Mouse (Mus musculus) limb, embryonic 12.5 days (tissue): ENCODE results near the gene Kifc1. TPM values are rescaled to one million over a fixed set of nuclear protein-coding genes. Genes with fewer than 3 reads are reported as not detected.
"Not testable (repeated sequence)": the region's sequence is repeated elsewhere in the genome, so short reads cannot be mapped to it uniquely, and the experiment has no call there.

ENCODE experiments used
- ATAC-seq: fragments of 200-750 bp; cut with Nextera tagmentation; 2 replicates; pipeline ENCODE4 v1.8.0; 2017; ENCODE audit warnings: low read depth, moderate TSS enrichment; ENCODE audit not compliant: insufficient number of reproducible peaks, insufficient read depth, low FRiP score, low TSS enrichment
- H3K27ac ChIP-seq: fragments of 300-500 bp; sonication (generic); 2 replicates; pipeline ENCODE4 v1.5.1; 2016; ENCODE audit warnings: mild to moderate bottlenecking, moderate library complexity
- H3K27me3 ChIP-seq: fragments of 300-500 bp; sonication (generic); 2 replicates; pipeline ENCODE4 v1.6.1; 2016; ENCODE audit warnings: mild to moderate bottlenecking, moderate library complexity
- H3K36me3 ChIP-seq: fragments of 300-500 bp; sonication (generic); 2 replicates; pipeline ENCODE4 v1.6.1; 2016; ENCODE audit warnings: mild to moderate bottlenecking, moderate library complexity
- H3K4me1 ChIP-seq: fragments of 300-500 bp; sonication (generic); replicated peaks from 2 replicates; pipeline ENCODE4 v1.6.1; 2016
- H3K4me2 ChIP-seq: fragments of 300-500 bp; sonication (generic); 2 replicates; pipeline ENCODE4 v1.6.1; 2016; ENCODE audit warnings: mild to moderate bottlenecking, moderate library complexity
- H3K4me3 ChIP-seq: fragments of 300-500 bp; sonication (generic); replicated peaks from 2 replicates; pipeline ENCODE4 v1.5.1; 2016; ENCODE audit warnings: mild to moderate bottlenecking
- H3K9ac ChIP-seq: fragments of 300-500 bp; sonication (generic); replicated peaks from 2 replicates; pipeline ENCODE4 v1.6.1; 2016; ENCODE audit warnings: mild to moderate bottlenecking, moderate library complexity
- H3K9me3 ChIP-seq: fragments of 300-500 bp; sonication (generic); 2 replicates; pipeline ENCODE4 v1.6.1; 2016; ENCODE audit warnings: mild to moderate bottlenecking, moderate library complexity
- WGBS: fragments of 180-500 bp; shearing (Covaris S2); methylation state at CpG from one replicate; pipeline ENCODE4 v1.1.7; 2016; 5-methylcytosine and 5-hydroxymethylcytosine counted together
- polyA plus RNA-seq: library from polyadenylated mRNA; unstranded; fragments of >200 nt; fragmentation: Nextera tagmentation; extraction: Ambion mirVana; gene quantifications from 2 replicates; pipeline ENCODE4 v1.2.1, GENCODE M21; 2016

Gene Kifc1
- polyA plus RNA-seq, 1 experiment from 2014 or later, result 7.6 TPM

DNA sequence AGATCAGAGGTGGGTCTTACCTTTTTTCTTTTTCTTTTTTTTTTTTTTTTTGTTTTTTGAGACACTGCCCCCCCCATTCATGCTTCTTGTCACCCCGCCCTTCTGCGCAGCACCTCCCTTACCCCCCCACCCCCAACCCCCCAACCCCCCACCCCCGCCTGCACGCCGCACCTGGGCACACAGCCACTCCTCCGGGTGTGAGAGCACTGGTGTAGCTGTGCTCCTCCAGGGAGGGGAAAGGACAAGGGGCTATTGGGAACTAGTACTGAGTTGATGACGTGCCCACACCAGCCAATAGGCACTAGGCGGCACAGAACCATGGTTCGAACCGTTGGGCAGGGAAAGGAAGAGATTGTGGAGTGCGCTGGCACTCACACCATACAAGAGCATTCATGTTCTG lies 16.1 kb downstream of the Kifc1 start:
- 82% methylated on average over 11 of the region's 11 CpGs for WGBS

DNA sequence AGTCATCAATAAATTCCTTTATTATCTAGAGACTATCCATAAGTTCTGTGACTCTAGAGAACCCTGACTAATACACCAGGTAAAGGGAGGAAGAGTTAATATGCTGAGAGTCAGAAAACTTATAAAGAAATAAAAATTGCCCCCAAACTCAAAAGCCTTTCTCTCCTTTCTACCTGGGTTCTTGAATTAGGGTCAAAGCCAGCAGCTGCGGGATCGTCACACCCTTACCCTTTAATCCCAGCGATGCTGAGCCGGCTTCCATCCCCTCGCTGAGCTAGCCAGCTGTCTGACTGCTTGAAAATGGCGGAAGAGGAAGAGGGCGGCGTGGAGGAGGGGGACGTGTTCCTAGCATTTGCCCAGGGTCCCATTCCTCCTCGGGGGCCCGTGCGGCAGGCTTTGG lies 16.9 kb downstream of the Kifc1 start, which contains the start of gene Gm7029:
Gene Gm7029, plus strand, starts transcription at position 301 of the 400 bp plus-strand sequence.
- H3K27me3 ChIP-seq, H3K4me3 ChIP-seq, H3K4me1 ChIP-seq, ATAC-seq, H3K27ac ChIP-seq, H3K4me2 ChIP-seq, H3K9me3 ChIP-seq, H3K9ac ChIP-seq: not testable (repeated sequence)
- 60% methylated on average over 2 of the region's 12 CpGs for WGBS
- peaks cover 29% of the 10 kb centered on the region for H3K36me3 ChIP-seq

More for the DNA sequence above, 16.1 kb downstream of the Kifc1 start:
- no peak overlapping the region for H3K9ac ChIP-seq
- H3K27me3 ChIP-seq, result no peaks in the 10 kb centered on the region
- no peaks in the 10 kb centered on the region for H3K4me1 ChIP-seq
- H3K4me2 ChIP-seq, result no peak overlapping the region
- H3K27ac ChIP-seq, result no peak overlapping the region
- no peak overlapping the region for H3K4me3 ChIP-seq
- H3K36me3 ChIP-seq, result peaks cover 36% of the 10 kb centered on the region
- no peak for ATAC-seq
- no peaks in the 10 kb centered on the region for H3K9me3 ChIP-seq

DNA sequence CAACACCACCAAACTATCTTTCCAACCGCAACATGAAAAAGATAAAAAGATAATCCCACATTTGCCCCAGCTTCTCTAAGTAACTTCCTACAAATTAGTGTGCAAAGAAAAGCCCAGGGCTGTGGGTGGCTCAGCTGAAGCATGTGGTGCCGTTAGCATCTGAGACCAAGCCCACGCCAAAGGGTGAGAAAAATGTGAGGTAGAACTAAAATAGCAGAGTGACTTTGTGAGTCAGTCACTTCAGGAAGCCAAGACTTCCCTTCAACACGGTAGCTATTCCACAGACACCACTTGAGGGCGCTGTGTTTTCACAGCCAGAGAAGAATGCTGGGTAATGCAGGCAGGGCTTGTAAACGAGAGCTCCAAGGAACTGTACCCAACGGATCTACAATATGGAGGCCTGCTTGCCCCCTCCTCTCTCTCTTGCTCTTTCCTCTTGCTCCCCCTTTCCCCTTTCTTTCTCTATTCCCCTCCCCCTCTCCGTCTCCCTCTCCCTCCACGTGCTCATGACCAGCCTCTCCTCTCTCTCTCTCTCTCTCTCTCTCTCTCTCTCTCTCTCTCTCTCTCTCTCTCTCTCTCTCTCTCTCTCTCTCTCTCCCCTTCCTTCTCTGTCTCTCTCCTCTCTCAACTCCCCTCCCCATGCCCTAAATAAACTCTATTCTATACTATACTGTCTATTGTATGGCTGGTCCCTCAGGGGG lies 25.0 kb downstream of the Kifc1 start:
- Histone ChIP-seq H3K27ac (no peak overlapping the region; the same call in 1 of the 2 replicates), H3K9me3 (no peaks in the 10 kb centered on the region), H3K36me3 (no peaks in the 10 kb centered on the region), H3K9ac (no peak overlapping the region), H3K4me1 (no peaks in the 10 kb centered on the region), H3K4me2 (no peak overlapping the region), H3K27me3 (no peaks in the 10 kb centered on the region), H3K4me3 (no peak overlapping the region)
- no peak for ATAC-seq
- WGBS, result 42% methylated on average over 9 of the region's 9 CpGs

DNA sequence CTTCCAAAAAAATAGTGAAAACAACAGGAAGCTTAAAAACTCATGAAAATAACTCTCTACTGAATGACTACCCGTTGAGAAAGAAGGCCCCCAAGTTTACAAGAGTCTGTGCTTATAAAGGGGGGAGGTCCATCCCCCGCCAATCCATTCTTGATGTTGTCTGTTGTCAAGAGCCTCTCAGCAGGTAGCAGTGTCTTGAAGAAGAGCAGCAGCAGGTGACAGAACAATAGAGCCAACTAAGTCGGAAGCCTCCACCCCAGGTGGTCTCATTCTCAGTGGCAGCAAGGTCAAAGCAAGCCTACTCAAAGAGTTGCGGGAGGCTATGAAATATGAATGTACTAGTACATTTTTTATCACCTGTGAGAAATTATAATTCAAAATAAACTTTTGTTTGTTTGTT lies 32.6 kb downstream of the Kifc1 start:
- no peak overlapping the region for H3K27ac ChIP-seq
- no peak overlapping the region for H3K4me3 ChIP-seq
- H3K36me3 ChIP-seq, result no peaks in the 10 kb centered on the region
- H3K9ac ChIP-seq, result no peak overlapping the region
- H3K9me3 ChIP-seq, result no peaks in the 10 kb centered on the region
- H3K4me2 ChIP-seq, result no peak overlapping the region
- WGBS, result 84% methylated on average over 4 of the region's 4 CpGs
- no peaks in the 10 kb centered on the region for H3K4me1 ChIP-seq
- no peaks in the 10 kb centered on the region for H3K27me3 ChIP-seq
- ATAC-seq, result no peak

DNA sequence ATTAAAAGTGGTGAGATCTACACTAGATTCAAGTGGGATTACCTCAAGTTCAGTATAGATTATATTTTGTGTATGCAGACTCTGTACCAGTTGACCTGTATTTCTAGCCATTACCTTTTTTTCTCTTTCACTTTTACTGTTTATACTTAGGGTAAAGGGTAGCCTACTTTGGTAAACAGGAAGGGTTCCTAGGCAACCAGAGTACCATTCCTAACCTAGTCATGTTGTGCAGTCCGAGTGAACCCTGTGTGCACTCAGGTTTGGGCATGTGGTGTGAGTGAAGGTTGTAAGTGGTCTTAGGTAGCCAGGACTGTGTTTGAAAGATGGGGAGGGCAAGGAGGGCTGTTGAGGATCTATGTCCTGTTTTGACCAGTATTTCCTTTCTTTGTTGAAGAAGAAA lies 39.1 kb downstream of the Kifc1 start:
- peaks cover 27% of the 10 kb centered on the region for H3K36me3 ChIP-seq
- H3K4me3 ChIP-seq, result no peak overlapping the region
- no peak for ATAC-seq
- no peaks in the 10 kb centered on the region for H3K27me3 ChIP-seq
- no peak overlapping the region for H3K27ac ChIP-seq
- H3K4me1 ChIP-seq, result no peaks in the 10 kb centered on the region
- 71% methylated on average over 1 of the region's 1 CpGs for WGBS
- no peak overlapping the region for H3K9ac ChIP-seq
- no peak overlapping the region for H3K4me2 ChIP-seq
- H3K9me3 ChIP-seq, result no peaks in the 10 kb centered on the region

DNA sequence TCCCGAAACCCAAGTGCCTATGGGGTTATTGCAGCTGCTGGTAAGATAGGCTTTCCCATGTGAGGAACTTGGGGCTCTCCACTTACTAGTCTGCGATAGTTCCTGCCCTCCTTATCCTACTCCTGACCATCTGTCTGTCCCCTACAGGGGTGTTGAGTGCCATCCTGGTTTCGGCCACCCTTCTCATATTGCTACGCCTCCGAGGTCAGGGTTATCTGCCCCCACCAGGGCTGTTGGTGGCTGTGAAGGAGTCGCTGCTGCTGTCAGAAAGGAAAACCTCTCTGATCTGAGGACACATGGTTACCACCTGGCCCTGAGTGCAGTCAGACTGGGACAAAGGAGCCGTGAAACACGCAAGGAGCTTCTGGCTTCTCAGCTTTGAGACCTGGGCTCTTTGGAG lies 42.3 kb downstream of the Kifc1 start:
- H3K4me3 ChIP-seq, result no peak overlapping the region
- no peaks in the 10 kb centered on the region for H3K9me3 ChIP-seq
- WGBS, result 64% methylated on average over 8 of the region's 8 CpGs
- H3K4me2 ChIP-seq, result no peak overlapping the region
- no peak for ATAC-seq
- no peak overlapping the region for H3K9ac ChIP-seq
- peaks cover 12% of the 10 kb centered on the region for H3K4me1 ChIP-seq
- H3K27me3 ChIP-seq, result no peaks in the 10 kb centered on the region
- peaks cover 33% of the 10 kb centered on the region for H3K36me3 ChIP-seq
- no peak overlapping the region for H3K27ac ChIP-seq

DNA sequence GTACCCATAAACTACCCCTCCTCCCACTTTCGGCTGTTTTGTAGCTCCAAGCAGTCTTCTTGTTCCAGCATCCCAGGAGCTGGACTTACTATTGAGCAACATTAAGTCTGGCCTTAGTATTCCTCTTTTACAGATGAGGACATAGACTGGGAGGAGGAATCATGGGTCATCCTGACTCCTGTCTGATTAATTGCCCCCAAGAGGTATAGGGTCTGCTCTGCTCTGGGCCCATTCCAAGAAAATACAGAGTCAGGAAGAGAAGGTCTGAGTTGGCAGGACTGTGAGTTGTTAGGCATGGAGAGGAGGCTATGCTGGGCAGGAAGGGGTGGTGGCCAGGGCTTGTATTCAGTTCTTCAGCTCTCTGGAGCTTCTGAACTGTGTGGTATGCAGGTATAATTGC lies 46.3 kb downstream of the Kifc1 start:
- Histone ChIP-seq H3K4me1 (peaks cover 12% of the 10 kb centered on the region), H3K9ac (no peak overlapping the region; the same call in 1 of the 2 replicates), H3K4me3 (peak overlapping the region; percentile 84; the same call in 1 of the 2 replicates), H3K36me3 (peaks cover 33% of the 10 kb centered on the region), H3K4me2 (peak overlapping the region; percentile 85), H3K9me3 (no peaks in the 10 kb centered on the region), H3K27ac (no peak overlapping the region), H3K27me3 (no peaks in the 10 kb centered on the region)
- ATAC-seq, result no peak
- WGBS, result 56% methylated on average over 1 of the region's 1 CpGs

DNA sequence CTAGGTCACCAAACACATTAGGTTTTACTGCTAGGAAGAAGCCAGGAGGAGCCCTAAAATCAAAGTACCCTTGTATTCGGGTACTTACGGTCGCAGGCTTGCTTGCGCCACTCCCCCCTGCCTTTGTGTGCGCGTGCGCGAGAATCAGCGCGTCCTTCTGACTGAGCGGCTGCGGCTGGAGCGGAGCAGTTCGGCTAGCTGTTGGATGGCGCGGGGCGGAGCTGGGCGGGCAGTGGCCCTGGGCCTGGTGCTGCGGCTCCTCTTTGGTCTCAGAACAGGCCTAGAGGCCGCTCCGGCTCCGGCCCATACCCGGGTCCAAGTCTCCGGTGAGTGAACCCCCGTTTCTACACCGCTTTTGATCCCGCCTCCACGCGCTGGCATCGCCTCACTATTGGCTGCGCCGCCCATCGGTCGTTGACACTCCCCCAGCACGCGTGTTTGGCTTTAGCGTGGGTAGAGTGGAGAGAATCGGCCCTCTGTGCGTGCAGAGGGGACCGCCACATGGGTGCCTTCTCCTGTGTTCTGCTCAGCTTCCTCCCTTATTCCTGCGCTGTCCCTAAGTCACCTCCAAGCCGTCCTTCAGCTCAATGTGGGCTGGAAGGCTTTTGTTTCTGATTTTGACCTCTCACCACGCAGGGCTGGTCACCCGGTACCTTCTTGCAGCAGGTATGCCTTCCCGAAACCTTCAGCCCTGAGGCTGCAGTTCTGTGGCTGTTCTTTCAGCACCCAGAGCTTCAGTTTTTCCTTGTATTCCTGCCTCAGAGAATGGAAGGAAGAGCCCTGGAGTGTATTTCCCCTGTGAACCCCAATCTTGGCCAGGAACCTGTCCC lies 47.3 kb downstream of the Kifc1 start, which contains the start of gene Cd320:
Gene Cd320, plus strand, starts transcription at position 126 of the 830 bp plus-strand sequence.
- H3K27me3 ChIP-seq, result no peaks in the 10 kb centered on the region
- peaks cover 35% of the 10 kb centered on the region for H3K36me3 ChIP-seq
- peak within 1 kb of the TSS; percentile 85 for H3K4me2 ChIP-seq
- H3K9me3 ChIP-seq, result no peaks in the 10 kb centered on the region
- under 1% methylated on average over 43 of the region's 45 CpGs for WGBS
- H3K4me1 ChIP-seq, result peaks cover 12% of the 10 kb centered on the region
- H3K9ac ChIP-seq, result peak within 1 kb of the TSS; percentile 76
- ATAC-seq, result peak; percentile 88
- peak within 1 kb of the TSS; percentile 75 for H3K27ac ChIP-seq
- H3K4me3 ChIP-seq, result peak within 1 kb of the TSS; percentile 84

DNA sequence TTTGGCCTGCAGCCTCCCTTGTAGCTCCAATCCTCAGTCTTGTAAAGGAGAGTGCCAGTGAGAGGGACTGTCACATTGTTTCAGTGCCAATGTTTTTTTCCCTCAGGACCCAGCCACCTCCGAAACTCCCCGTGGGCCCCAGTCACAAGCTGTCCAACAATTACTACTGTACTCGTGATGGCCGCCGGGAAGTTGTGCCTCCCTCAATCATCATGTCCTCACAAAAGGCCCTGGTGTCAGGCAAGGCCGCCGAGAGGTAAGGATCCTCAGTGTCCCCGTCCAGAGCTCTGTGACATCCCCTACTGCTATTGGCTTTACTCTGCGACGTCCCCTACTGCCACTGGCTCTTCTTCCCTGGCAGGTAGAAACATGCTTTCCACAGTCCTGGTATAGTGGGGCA lies 60.9 kb downstream of the Kifc1 start:
- no peaks in the 10 kb centered on the region for H3K9me3 ChIP-seq
- peaks cover 75% of the 10 kb centered on the region for H3K36me3 ChIP-seq

DNA sequence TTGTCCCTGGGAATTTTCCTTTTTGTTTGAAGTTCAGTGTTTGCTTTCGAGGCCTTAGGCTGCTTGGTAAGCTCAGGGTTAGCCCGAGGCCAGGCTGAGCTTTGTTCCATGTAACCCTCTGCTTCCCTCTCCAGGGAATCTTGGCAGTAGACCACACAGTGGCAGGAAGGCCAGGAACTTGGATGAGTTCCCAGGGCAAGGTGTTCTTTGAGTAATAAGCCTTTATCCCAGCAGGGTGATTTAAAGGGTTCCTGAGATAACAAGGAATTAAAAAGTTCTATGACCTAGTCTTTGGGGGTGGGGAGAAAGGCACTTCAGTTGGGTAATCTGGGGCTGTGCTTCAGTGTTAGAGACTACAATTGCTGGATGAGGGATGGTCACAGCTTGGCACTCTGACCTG lies 61.6 kb downstream of the Kifc1 start:
- no peak overlapping the region for H3K9ac ChIP-seq
- 79% methylated on average over 2 of the region's 2 CpGs for WGBS
- peaks cover 68% of the 10 kb centered on the region for H3K36me3 ChIP-seq
- peaks cover 10% of the 10 kb centered on the region for H3K4me1 ChIP-seq
- no peak overlapping the region for H3K27ac ChIP-seq
- H3K4me2 ChIP-seq, result no peak overlapping the region
- no peaks in the 10 kb centered on the region for H3K27me3 ChIP-seq
- H3K9me3 ChIP-seq, result no peaks in the 10 kb centered on the region
- no peak overlapping the region for H3K4me3 ChIP-seq
- ATAC-seq, result no peak

More for the DNA sequence above, 60.9 kb downstream of the Kifc1 start:
- no peak for ATAC-seq
- Histone ChIP-seq H3K4me1 (peaks cover 10% of the 10 kb centered on the region), H3K4me3 (no peak overlapping the region), H3K4me2 (no peak overlapping the region), H3K9ac (no peak overlapping the region), H3K27ac (no peak overlapping the region), H3K27me3 (no peaks in the 10 kb centered on the region)
- WGBS, result 93% methylated on average over 10 of the region's 10 CpGs

DNA sequence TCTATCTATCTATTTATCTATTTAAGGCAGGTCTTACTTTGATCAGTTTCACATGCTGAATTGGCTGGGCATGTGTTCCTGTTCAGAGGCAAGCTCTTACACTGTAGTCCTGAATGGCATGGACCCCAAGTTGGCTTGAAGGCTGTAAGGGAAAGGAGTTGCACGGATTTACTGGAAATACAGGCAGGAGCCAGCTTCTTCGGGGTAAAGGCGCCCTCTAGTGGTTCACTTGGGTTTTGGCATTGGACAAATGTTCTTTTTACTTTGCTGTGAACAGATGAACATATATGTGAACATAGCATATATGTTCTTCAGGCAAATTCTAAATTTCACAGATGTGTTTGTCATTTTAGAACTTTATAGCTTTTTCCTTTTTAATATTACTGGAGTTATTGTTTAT lies 63.6 kb downstream of the Kifc1 start:
- no peak overlapping the region for H3K9ac ChIP-seq
- H3K27ac ChIP-seq, result no peak overlapping the region
- no peak overlapping the region for H3K4me2 ChIP-seq
- no peaks in the 10 kb centered on the region for H3K27me3 ChIP-seq
- ATAC-seq, result no peak
- peaks cover 67% of the 10 kb centered on the region for H3K36me3 ChIP-seq
- under 1% methylated on average over 3 of the region's 3 CpGs for WGBS
- H3K9me3 ChIP-seq, result no peaks in the 10 kb centered on the region
- peaks cover 22% of the 10 kb centered on the region for H3K4me1 ChIP-seq
- no peak overlapping the region for H3K4me3 ChIP-seq
